Mouse (Mus musculus) cerebellum, postnatal 36 days (tissue): ENCODE results near the gene Ogfod1.
A peak's percentile ranks its signal among the peaks of the same experiment; 100 is the strongest.

ENCODE experiments used
- DNase-seq, 2 experiments: peaks; one replicate each; pipeline ENCODE4 v3.0.0; 2021 to 2022; ENCODE audit warnings: mixed read lengths in 2 of 2

Gene Ogfod1

GRCm38 (mm10) chr8:94076461-94077192, 39.6 kb downstream of the Ogfod1 start:
- DNase-seq, result no peak

DNA sequence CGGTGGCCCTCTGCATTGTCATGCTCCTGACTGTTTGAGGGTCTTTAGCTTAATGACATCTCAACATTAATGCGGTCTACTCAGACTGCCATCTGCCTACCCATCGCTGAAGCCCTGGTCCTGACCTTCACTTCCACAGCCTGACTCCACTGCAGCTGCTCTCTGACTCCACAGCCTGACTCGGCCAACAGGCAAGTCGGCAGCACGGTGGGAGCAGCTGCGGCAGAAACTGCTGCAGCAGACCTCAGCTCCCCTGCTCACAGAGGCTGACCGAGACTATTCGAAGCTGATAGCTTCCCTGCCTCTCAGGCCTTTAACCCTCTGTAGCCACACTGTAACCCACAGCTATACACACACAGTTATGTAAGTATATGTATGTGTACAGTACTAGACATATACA, 51.0 kb downstream of the Ogfod1 start:
- no peak for DNase-seq

- no peak for DNase-seq
Observed at GRCm38 (mm10) chr8:94089715-94090114, 52.7 kb downstream of the Ogfod1 start.

GRCm38 (mm10) chr8:94092848-94093247, 55.9 kb downstream of the Ogfod1 start:
- no peak for DNase-seq

- DNase-seq, result no peak
Observed at GRCm38 (mm10) chr8:94094281-94094680, 57.3 kb downstream of the Ogfod1 start.

- peak; percentile 99 to 100 for DNase-seq
Observed at GRCm38 (mm10) chr8:94098081-94098974, 61.3 kb downstream of the Ogfod1 start, which contains the start of gene Bbs2. Gene Bbs2, minus strand, starts transcription at chr8:94098928.

GRCm38 (mm10) chr8:94098996-94099395, 62.0 kb downstream of the Ogfod1 start:
- no peak for DNase-seq

DNA sequence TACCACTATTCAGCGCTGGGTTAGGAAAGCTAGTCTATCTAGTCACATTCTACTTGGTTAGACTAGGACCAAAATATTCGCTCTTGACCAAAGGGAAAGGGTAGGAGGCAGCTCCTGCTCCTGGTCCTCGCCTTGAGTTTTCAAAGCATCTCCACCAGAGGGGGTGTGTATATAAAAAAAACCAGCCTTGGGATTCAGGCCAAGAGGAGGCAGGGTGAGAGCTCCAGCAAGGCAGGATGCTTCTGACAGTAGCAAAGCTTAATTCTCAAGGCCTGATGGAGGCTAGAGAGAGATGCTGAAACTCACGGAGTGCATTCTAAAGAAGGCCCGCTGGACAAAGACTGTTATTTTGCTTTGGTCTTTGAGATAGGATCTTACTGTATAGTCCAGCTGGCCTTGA, 67.1 kb downstream of the Ogfod1 start:
- no peak for DNase-seq

- no peak for DNase-seq
Observed at GRCm38 (mm10) chr8:94107871-94108270, 70.9 kb downstream of the Ogfod1 start.

GRCm38 (mm10) chr8:94109396-94109795, 72.4 kb downstream of the Ogfod1 start:
- DNase-seq, result no peak

GRCm38 (mm10) chr8:94109835-94110234, 72.8 kb downstream of the Ogfod1 start:
- no peak for DNase-seq

DNA sequence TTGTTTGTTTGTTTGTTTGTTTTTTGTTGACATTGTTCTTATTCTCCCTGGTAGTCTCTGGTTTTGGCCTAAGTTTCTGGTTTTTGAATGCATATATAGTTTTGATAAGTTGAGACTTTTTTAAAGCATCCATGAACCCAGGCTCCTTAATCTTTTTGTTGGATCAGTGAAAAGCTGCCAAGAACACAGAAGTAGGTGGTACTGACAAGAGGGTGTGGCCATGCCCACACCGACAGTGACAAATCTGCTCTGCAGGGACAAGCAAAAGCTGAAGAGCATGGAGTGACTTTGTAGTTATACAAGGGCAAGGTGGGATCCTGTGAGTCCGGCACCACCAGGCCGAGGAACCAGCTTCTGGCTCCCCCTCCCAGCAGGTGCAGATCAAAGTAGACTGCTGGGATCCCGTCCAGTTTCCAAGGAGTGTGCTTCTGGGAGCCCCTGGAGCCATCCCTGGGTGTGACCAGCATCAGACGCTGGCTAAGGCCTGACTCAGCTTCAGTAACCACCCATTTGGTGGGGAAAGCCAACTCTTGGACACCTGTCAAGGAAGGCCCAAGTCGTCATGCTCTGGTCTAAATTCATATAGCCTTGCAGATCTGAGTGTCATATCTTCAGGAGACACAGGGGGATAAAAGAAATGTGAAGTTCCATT, 73.7 kb downstream of the Ogfod1 start:
- no peak for DNase-seq

DNA sequence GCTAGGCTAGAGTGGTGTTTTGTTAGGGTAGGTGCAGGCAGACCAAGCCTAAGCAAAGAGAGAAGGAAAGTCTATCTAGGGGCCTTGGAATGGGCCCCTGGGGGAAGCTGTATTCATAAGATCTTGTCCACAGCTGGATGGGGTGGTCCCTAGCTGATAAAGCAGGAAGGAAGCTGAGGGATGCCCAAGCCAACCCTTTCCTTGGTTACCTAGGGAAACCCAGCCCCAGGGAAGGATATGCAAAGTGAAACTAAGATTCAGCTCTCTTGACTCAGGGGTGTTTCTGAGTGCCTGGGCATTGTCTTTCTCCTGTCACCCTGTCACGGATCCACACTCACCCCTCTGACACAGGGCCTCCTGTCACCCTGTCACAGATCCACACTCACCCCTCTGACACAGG, 76.4 kb downstream of the Ogfod1 start:
- DNase-seq, result no peak

DNA sequence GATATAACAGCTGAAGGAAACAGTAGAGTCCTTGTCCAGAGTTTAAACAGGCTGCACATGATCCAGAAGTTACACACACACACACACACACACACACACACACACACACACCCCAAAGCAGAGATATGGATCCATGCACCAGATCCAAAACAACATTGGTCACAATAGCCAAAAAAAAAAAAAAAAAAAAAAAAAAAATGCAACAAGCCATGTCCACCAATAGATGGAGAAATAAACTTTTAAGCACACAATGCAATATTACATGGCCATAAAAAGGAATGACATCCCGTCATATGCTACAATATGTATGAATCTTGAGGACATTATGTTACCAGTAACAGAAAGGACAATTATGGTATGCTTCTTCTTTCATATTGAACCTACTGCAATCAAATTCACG, 77.0 kb downstream of the Ogfod1 start:
- no peak for DNase-seq
